Mouse (Mus musculus): Measurements from ENCODE around the gene Derl3.

DNA sequence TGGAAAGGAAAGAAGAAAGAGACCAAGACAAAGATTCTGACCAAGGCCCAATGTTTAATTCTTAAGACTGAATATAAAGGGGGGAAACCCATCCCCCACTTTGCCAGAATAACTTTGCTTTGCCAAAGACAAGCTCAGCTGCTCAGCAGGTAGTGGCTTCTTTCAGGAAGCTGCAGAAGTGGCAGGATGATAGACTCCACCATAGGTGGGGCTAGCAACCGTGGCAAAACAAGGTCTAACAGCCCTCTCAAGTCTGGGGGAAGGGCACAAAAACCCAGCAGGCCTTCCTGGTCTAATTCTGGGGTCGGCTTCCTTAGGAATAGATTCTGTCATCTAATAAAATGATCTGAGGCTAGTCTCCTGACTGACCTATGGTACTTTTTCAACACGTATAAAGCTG lies 44.8 kb upstream of the Derl3 start:
- no peak for TF ChIP-seq CTCF (conservative IDR thresholded peaks at IDR 0.05; ENCODE audit: low read length)
- no peak for TF ChIP-seq NANOG (IDR thresholded peaks at IDR 0.05; ENCODE audit: borderline replicate concordance, low read length)
- TF ChIP-seq POU5F1 (IDR thresholded peaks at IDR 0.05; ENCODE audit: borderline replicate concordance, low read length), result no peak

All from E14TG2a.4 (cell line).